Mouse (Mus musculus): ENCODE results near the gene Adamtsl3. TPM values are rescaled to one million over a fixed set of nuclear protein-coding genes. Genes with fewer than 3 reads are reported as not detected.

Adamtsl3 gene
- polyA plus RNA-seq, 1 experiment from 2014 or later = 1.2 TPM

- Histone ChIP-seq H3K27ac (replicated peaks) (no peak overlapping the region), H3K4me2 (no peak overlapping the region), H3K4me3 (no peak overlapping the region), H3K27me3 (replicated peaks) (peaks cover 41% of the 10 kb centered on the region), H3K9me3 (0 out of 2 replicates have a peak, but pooled peaks cover 3% of the 10 kb centered on the region), H3K36me3 (no peaks in the 10 kb centered on the region), H3K4me1 (peaks cover 4% of the 10 kb centered on the region), H3K9ac (no peak overlapping the region)
- no peak for ATAC-seq (ENCODE audit: extremely low read depth, insufficient number of reproducible peaks, low FRiP score, low TSS enrichment)
- 65% methylated on average over 6 of the region's 6 CpGs for WGBS
These were observed 4.6 kb upstream of the Adamtsl3 start for GRCm38 (mm10) chr7:82330860-82331259.

- no peak overlapping the region for H3K9ac ChIP-seq
- H3K27me3 ChIP-seq (replicated peaks) = peaks cover 72% of the 10 kb centered on the region
- ATAC-seq (ENCODE audit: extremely low read depth, insufficient number of reproducible peaks, low FRiP score, low TSS enrichment) = no peak
- no peaks in the 10 kb centered on the region for H3K9me3 ChIP-seq
- H3K4me2 ChIP-seq = no peak overlapping the region
- no peak overlapping the region for H3K27ac ChIP-seq (replicated peaks)
- WGBS = 42% methylated on average over 1 of the region's 1 CpGs
- H3K4me3 ChIP-seq = no peak overlapping the region
- H3K4me1 ChIP-seq = peaks cover 10% of the 10 kb centered on the region
- H3K36me3 ChIP-seq = no peaks in the 10 kb centered on the region
These were observed 1.5 kb upstream of the Adamtsl3 start for GRCm38 (mm10) chr7:82334000-82334399.

DNA sequence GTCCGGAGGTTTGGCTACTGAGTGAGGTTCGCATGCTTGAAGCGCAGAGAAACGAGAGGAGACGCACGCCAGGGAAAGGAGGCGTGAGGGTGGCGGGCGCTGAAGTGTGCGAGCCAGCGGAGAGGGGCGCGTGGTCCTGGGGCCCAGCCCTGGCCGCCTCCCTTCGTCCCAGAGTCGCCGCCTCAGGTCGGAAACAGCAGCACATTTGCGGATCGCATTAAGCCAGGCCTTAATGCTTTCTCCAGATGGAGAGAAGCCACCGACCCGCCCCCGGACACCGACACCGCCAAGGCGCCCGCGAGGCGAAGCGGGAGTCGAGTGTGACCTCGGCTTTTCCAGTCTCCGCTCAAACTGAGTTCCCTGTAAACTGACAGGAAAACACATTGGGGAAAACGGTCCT is 638 bp downstream of the Adamtsl3 start:
- no peak for ATAC-seq (ENCODE audit: extremely low read depth, insufficient number of reproducible peaks, low FRiP score, low TSS enrichment)
- peaks cover 83% of the 10 kb centered on the region for H3K27me3 ChIP-seq (replicated peaks)
- H3K9ac ChIP-seq = peak overlapping the region; percentile 75

DNA sequence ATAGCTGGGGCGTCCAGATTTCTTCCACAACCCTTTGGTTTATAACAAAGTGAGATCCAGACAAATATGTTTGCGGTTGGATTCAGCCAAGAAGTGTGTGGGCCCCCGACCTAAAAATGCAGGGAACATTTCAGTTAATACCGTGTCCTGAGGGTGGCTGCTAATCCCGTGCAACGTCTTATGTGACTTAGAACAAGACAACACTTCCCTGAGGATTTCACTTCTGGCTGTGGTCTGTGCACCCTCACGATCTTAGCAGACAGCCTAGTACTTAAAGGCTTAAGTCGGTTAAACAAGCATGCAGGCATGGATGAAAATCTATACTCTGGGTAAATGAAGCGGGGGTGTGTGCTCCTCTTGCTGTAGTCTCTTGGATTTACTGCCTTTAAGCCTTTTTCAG is 2.6 kb downstream of the Adamtsl3 start:
- Histone ChIP-seq H3K36me3 (no peaks in the 10 kb centered on the region), H3K4me1 (peaks cover 16% of the 10 kb centered on the region), H3K4me3 (no peak overlapping the region), H3K9me3 (no peaks in the 10 kb centered on the region), H3K27ac (replicated peaks) (no peak overlapping the region), H3K4me2 (no peak overlapping the region), H3K9ac (no peak overlapping the region), H3K27me3 (replicated peaks) (peaks cover 69% of the 10 kb centered on the region)
- no peak for ATAC-seq (ENCODE audit: extremely low read depth, insufficient number of reproducible peaks, low FRiP score, low TSS enrichment)
- 78% methylated on average over 9 of the region's 9 CpGs for WGBS

More for the DNA sequence above, 638 bp downstream of the Adamtsl3 start:
- no peak overlapping the region for H3K27ac ChIP-seq (replicated peaks)
- H3K4me1 ChIP-seq = peaks cover 12% of the 10 kb centered on the region
- no peaks in the 10 kb centered on the region for H3K36me3 ChIP-seq
- WGBS = under 1% methylated on average over 34 of the region's 34 CpGs
- H3K4me3 ChIP-seq = peak overlapping the region; percentile 66
- peak overlapping the region; percentile 93 for H3K4me2 ChIP-seq
- H3K9me3 ChIP-seq = no peaks in the 10 kb centered on the region

DNA sequence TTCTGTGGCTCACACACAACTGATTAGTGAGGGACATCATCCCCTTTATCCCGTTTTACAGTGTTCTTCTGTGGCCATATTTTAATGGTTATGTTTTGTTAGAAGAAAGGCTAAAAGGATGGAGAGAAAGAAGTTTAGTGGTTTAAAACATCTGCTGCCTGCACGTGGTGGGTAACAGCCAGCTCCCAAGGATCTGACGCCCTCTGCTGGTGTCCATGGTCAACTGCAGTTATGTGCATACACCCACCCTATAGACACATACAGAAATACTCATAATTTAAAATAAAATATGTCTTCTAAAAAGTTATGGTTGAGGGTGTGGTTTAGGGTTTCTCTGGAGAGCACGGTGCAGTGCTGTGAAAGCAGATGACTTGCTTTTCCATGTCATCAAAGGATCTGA is 3.0 kb downstream of the Adamtsl3 start:
- H3K4me3 ChIP-seq = no peak overlapping the region
- H3K4me1 ChIP-seq = peaks cover 16% of the 10 kb centered on the region
- ATAC-seq (ENCODE audit: extremely low read depth, insufficient number of reproducible peaks, low FRiP score, low TSS enrichment) = no peak
- peaks cover 65% of the 10 kb centered on the region for H3K27me3 ChIP-seq (replicated peaks)
- H3K27ac ChIP-seq (replicated peaks) = no peak overlapping the region
- H3K4me2 ChIP-seq = no peak overlapping the region
- H3K36me3 ChIP-seq = no peaks in the 10 kb centered on the region
- no peak overlapping the region for H3K9ac ChIP-seq
- no peaks in the 10 kb centered on the region for H3K9me3 ChIP-seq
- 63% methylated on average over 4 of the region's 4 CpGs for WGBS

GRCm38 (mm10) chr7:82339214-82339613 is 3.7 kb downstream of the Adamtsl3 start:
- 40% methylated on average over 3 of the region's 3 CpGs for WGBS
- Histone ChIP-seq H3K4me2 (no peak overlapping the region), H3K9ac (no peak overlapping the region), H3K36me3 (no peaks in the 10 kb centered on the region), H3K9me3 (no peaks in the 10 kb centered on the region), H3K27me3 (replicated peaks) (peaks cover 58% of the 10 kb centered on the region), H3K4me3 (no peak overlapping the region), H3K27ac (replicated peaks) (no peak overlapping the region), H3K4me1 (peaks cover 16% of the 10 kb centered on the region)
- no peak for ATAC-seq (ENCODE audit: extremely low read depth, insufficient number of reproducible peaks, low FRiP score, low TSS enrichment)

DNA sequence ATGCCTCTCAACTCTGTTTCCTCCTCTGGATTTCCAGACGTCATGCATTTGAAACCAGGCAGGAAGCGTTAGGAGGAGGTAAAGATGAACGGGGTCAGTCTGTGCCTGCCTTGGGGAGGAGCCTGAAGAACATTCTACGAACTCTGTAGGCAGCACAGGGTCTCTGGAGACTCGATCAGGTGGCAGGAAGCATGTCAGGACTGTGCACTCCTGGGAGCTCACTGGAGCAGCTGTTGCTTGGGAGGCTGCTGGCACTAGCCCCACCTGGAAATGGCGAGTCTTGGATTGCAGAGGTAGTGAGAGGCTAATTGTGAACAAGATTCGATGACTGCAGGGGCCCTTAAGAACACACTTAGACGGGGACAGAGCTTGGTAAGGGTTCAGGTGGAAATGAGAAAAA is 6.0 kb downstream of the Adamtsl3 start:
- Histone ChIP-seq H3K9me3 (no peaks in the 10 kb centered on the region), H3K4me1 (peaks cover 7% of the 10 kb centered on the region; the same call in 1 of the 2 replicates), H3K9ac (no peak overlapping the region), H3K27me3 (replicated peaks) (peaks cover 35% of the 10 kb centered on the region), H3K36me3 (no peaks in the 10 kb centered on the region), H3K27ac (replicated peaks) (no peak overlapping the region), H3K4me3 (no peak overlapping the region), H3K4me2 (no peak overlapping the region)
- 32% methylated on average over 8 of the region's 8 CpGs for WGBS
- ATAC-seq (ENCODE audit: extremely low read depth, insufficient number of reproducible peaks, low FRiP score, low TSS enrichment) = no peak

GRCm38 (mm10) chr7:82346706-82347105 is 11.2 kb downstream of the Adamtsl3 start:
- Histone ChIP-seq H3K27ac (replicated peaks) (no peak overlapping the region), H3K27me3 (replicated peaks) (no peaks in the 10 kb centered on the region; the same call in 1 of the 2 replicates), H3K9ac (no peak overlapping the region), H3K4me2 (no peak overlapping the region), H3K4me1 (no peaks in the 10 kb centered on the region), H3K36me3 (no peaks in the 10 kb centered on the region), H3K4me3 (no peak overlapping the region), H3K9me3 (no peaks in the 10 kb centered on the region)
- 67% methylated on average over 2 of the region's 2 CpGs for WGBS
- ATAC-seq (ENCODE audit: extremely low read depth, insufficient number of reproducible peaks, low FRiP score, low TSS enrichment) = no peak

DNA sequence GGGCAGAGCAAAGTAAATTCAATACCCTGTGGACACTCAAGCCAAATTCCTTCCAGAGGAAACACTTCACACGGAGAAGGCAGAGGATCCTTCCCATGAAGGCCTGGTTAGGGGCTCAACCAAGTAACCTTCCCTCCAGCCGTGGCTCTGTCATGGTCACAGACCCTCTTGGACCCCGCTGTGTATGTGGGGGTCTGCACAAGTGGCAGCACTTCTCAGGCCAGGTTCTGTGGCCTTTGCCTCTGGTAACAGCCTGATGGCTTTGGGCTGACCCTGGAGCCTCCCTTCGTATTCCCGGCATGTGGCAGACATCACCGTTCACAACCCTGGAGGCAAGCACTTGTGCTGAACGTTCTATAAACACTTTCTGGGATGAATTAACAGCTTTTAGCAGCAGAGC is 14.3 kb downstream of the Adamtsl3 start:
- Histone ChIP-seq H3K27me3 (replicated peaks) (no peaks in the 10 kb centered on the region), H3K36me3 (no peaks in the 10 kb centered on the region), H3K4me3 (no peak overlapping the region), H3K4me1 (no peaks in the 10 kb centered on the region), H3K9ac (no peak overlapping the region), H3K9me3 (no peaks in the 10 kb centered on the region), H3K27ac (replicated peaks) (no peak overlapping the region), H3K4me2 (no peak overlapping the region)
- ATAC-seq (ENCODE audit: extremely low read depth, insufficient number of reproducible peaks, low FRiP score, low TSS enrichment) = no peak
- WGBS = 63% methylated on average over 7 of the region's 7 CpGs

DNA sequence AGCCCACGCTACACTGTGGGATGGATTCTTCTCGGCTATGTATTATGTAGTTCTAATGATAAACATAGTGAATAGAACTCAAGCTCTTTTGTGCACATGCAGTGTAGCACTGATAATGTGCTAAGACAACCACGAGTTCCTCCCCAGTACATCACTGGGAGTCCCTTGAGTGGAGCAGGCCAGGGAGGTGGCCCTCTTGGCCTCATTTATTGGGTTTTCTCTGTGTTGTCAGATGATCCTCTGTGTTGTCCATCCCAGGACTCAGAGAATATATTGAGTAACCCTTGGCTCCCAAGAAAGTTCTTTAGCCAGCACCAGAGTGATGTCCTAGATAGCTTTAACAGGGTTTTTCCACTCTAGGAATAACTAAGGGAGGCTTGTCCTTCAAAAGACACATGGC is 14.9 kb downstream of the Adamtsl3 start:
- Histone ChIP-seq H3K27ac (replicated peaks) (no peak overlapping the region), H3K4me2 (no peak overlapping the region), H3K9ac (no peak overlapping the region), H3K4me1 (no peaks in the 10 kb centered on the region), H3K27me3 (replicated peaks) (no peaks in the 10 kb centered on the region), H3K4me3 (no peak overlapping the region), H3K9me3 (no peaks in the 10 kb centered on the region), H3K36me3 (no peaks in the 10 kb centered on the region)
- no peak for ATAC-seq (ENCODE audit: extremely low read depth, insufficient number of reproducible peaks, low FRiP score, low TSS enrichment)
- WGBS = 71% methylated on average over 3 of the region's 3 CpGs

DNA sequence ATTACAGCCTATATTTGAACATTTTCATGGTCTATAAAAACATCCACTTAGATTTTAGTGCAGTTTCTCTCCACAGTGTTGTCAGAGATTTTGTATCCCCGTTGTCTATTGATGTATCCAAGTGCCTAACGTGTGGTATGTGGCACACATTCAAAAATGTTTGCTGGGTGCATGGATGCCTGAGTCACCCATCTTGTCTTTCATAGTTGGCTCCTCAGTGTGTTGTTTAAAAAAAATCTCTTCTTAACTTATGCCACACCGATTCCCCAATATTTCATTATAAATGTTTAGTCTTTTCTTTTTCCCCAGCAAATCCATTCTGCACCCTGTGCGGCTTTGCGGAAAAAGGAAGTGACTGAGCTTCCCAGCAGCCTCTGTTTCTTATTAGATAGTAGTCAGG is 23.7 kb downstream of the Adamtsl3 start:
- H3K4me1 ChIP-seq = peaks cover 14% of the 10 kb centered on the region
- WGBS = 67% methylated on average over 5 of the region's 5 CpGs

DNA sequence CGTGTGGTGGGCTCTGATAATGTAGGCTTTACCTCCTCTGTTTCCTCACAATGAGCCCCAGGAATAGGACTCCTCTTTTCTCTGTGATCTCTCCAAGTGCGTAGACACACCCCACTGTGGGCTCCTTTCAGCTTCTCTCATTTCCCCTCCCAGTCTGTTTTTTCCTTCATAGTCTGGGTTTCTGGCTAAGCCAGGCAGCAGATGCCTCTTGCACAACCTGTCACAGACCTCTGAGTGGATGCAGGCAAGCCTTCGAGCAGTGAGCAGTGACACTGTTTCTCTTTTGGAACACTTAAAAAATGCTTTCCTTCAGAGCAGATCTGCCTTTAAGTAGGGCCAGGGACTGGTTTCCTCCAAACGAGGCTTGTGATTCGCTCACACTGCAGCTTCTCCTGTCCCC is 24.2 kb downstream of the Adamtsl3 start:
- no peak overlapping the region for H3K27ac ChIP-seq (replicated peaks)
- H3K4me3 ChIP-seq = no peak overlapping the region
- H3K4me1 ChIP-seq = peaks cover 14% of the 10 kb centered on the region
- H3K4me2 ChIP-seq = no peak overlapping the region
- H3K9me3 ChIP-seq = no peaks in the 10 kb centered on the region
- H3K27me3 ChIP-seq (replicated peaks) = no peaks in the 10 kb centered on the region
- 54% methylated on average over 5 of the region's 5 CpGs for WGBS
- no peaks in the 10 kb centered on the region for H3K36me3 ChIP-seq
- no peak overlapping the region for H3K9ac ChIP-seq
- ATAC-seq (ENCODE audit: extremely low read depth, insufficient number of reproducible peaks, low FRiP score, low TSS enrichment) = no peak

More for the DNA sequence above, 23.7 kb downstream of the Adamtsl3 start:
- Histone ChIP-seq H3K4me2 (no peak overlapping the region), H3K4me3 (no peak overlapping the region), H3K9me3 (no peaks in the 10 kb centered on the region), H3K27me3 (replicated peaks) (no peaks in the 10 kb centered on the region), H3K9ac (no peak overlapping the region), H3K36me3 (no peaks in the 10 kb centered on the region), H3K27ac (replicated peaks) (no peak overlapping the region)
- ATAC-seq (ENCODE audit: extremely low read depth, insufficient number of reproducible peaks, low FRiP score, low TSS enrichment) = no peak

All from heart, embryonic 13.5 days (tissue).